Mouse (Mus musculus): ENCODE results near the gene Pak2. TPM values are rescaled to one million over a fixed set of nuclear protein-coding genes. Genes with fewer than 3 reads are reported as not detected.

Pak2 gene
- polyA plus RNA-seq, 1 experiment from 2014 or later = 38.3 TPM

DNA sequence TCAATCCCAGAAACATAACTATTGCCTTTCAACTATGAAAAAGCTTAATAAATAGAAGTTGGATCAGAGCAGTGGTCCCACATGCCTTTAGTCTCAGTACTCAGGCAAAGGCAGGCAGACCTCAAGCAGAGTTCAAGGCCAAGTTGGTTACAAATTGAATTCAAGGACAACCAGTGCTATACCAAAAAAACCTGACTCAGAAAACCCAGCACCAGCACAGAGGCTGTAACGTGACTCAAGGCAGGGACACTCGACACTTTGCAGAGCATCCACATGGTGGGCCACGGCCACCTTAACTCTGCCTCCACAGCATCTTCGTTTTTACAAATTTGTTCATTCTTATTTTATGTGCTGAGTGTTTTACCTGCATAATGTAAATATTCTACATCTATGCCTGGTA, 103.9 kb downstream of the Pak2 start:
- H3K4me1 ChIP-seq (replicated peaks) = no peaks in the 10 kb centered on the region
- no peak overlapping the region for H3K4me2 ChIP-seq (replicated peaks)
- WGBS = 86% methylated on average over 4 of the region's 4 CpGs
- H3K9ac ChIP-seq = no peak overlapping the region
- H3K27ac ChIP-seq = no peak overlapping the region
- peaks cover 14% of the 10 kb centered on the region; the same call in 1 of the 2 replicates for H3K36me3 ChIP-seq
- H3K4me3 ChIP-seq (replicated peaks) = no peak overlapping the region
- H3K27me3 ChIP-seq (replicated peaks) = no peaks in the 10 kb centered on the region
- H3K9me3 ChIP-seq = no peaks in the 10 kb centered on the region
- ATAC-seq = no peak

Other genes starting within 250 kb of the Pak2 start
- gene Meltf, start 200.5 kb downstream of the Pak2 start, polyA plus RNA-seq (2015; fragmentation: Nextera tagmentation; extraction: Ambion mirVana) = 33.6 and 51.6 TPM in 2 replicates
- gene Pigz, start 145.5 kb downstream of the Pak2 start, polyA plus RNA-seq (2015; fragmentation: Nextera tagmentation; extraction: Ambion mirVana) = 0.48 and 1.2 TPM in 2 replicates
- 108 and 120 TPM in 2 replicates for gene 0610012G03Rik, start 130.8 kb downstream of the Pak2 start, polyA plus RNA-seq (2015; fragmentation: Nextera tagmentation; extraction: Ambion mirVana)
- gene Ncbp2, start 130.8 kb downstream of the Pak2 start, polyA plus RNA-seq (2015; fragmentation: Nextera tagmentation; extraction: Ambion mirVana) = 80.9 and 85.8 TPM in 2 replicates
- 10.6 TPM in 2 replicates for gene Senp5, start 76.1 kb downstream of the Pak2 start, polyA plus RNA-seq (2015; fragmentation: Nextera tagmentation; extraction: Ambion mirVana)
- 107 and 109 TPM in 2 replicates for gene Pigx, start 20.4 kb upstream of the Pak2 start, polyA plus RNA-seq (2015; fragmentation: Nextera tagmentation; extraction: Ambion mirVana)
- gene Cep19, start 20.5 kb upstream of the Pak2 start, polyA plus RNA-seq (2015; fragmentation: Nextera tagmentation; extraction: Ambion mirVana) = 27.4 and 29.4 TPM in 2 replicates
- 13.7 and 13.8 TPM in 2 replicates for gene Nrros, start 86.3 kb upstream of the Pak2 start, polyA plus RNA-seq (2015; fragmentation: Nextera tagmentation; extraction: Ambion mirVana)
- gene Bex6, start 100.5 kb upstream of the Pak2 start, polyA plus RNA-seq (2015; fragmentation: Nextera tagmentation; extraction: Ambion mirVana) = 0.30 and 0.34 TPM in 2 replicates
- 11.4 and 11.5 TPM in 2 replicates for gene Fbxo45, start 167.8 kb upstream of the Pak2 start, polyA plus RNA-seq (2015; fragmentation: Nextera tagmentation; extraction: Ambion mirVana)
- 17.5 and 21.0 TPM in 2 replicates for gene Wdr53, start 167.9 kb upstream of the Pak2 start, polyA plus RNA-seq (2015; fragmentation: Nextera tagmentation; extraction: Ambion mirVana)
- not detected in 2 replicates for gene Smco1, start 192.1 kb upstream of the Pak2 start, polyA plus RNA-seq (2015; fragmentation: Nextera tagmentation; extraction: Ambion mirVana)
- gene Rnf168, start 198.1 kb upstream of the Pak2 start, polyA plus RNA-seq (2015; fragmentation: Nextera tagmentation; extraction: Ambion mirVana) = 28.0 and 29.0 TPM in 2 replicates